Mouse (Mus musculus) liver, embryonic 14.5 days (tissue): Measurements from ENCODE around the gene Gxylt2.

Experiments
- CTCF ChIP-seq: IDR thresholded peaks from 2 replicates; pipeline ENCODE4 v1.5.1; 2016; ENCODE audit warnings: antibody characterized with exemption, low read depth, control low read depth
- EP300 ChIP-seq: IDR thresholded peaks from 2 replicates; pipeline ENCODE4 v1.6.1; 2016; ENCODE audit warnings: antibody characterized with exemption, low read depth

DNA sequence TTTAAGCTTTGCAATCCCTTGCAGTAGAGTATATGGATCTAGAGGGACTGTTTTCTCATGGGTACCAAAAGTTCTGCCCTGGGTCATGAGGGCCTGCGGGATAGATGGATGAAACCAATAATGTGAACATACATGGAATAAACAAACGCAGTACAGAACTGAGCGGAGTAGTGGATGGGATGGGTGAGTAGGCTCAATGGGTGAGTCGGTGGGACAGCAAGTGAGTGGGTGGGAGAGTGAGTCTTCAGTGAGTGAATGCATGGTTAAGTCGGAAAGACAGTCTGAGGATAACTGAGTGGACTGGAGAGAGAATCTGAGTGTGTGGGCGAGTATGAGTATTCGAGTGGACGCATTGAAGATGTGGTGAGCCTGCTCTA lies 349 bp upstream of the Gxylt2 start:
- TF ChIP-seq CTCF (no peak), EP300 (no peak)
